Mouse (Mus musculus): ENCODE measurements at regions not wholly inside any gene's neighbourhood (a gene's known extent, or its start where the extent isn't known, plus 50 kb on each side); places are given as distances from the start of the nearest gene placed in this dataset.

- Histone ChIP-seq H3K4me1 (ENCODE audit: control insufficient read depth, insufficient read depth, low read length) (no peaks in the 10 kb centered on the region), H3K4me2 (ENCODE audit: low read length) (no peak overlapping the region), H3K4me3 (ENCODE audit: low read depth, low read length) (no peak overlapping the region), H3K9me3 (replicated peaks; ENCODE audit: control insufficient read depth, low read length, poor library complexity, severe bottlenecking) (no peaks in the 10 kb centered on the region), H3K27ac (ENCODE audit: low read length) (no peak overlapping the region), H3K9ac (ENCODE audit: low read depth, low read length) (no peak overlapping the region), H3K27me3 (ENCODE audit: control insufficient read depth, insufficient read depth, low read depth, low read length) (no peaks in the 10 kb centered on the region), H3K36me3 (ENCODE audit: control insufficient read depth, insufficient read depth, low read length) (no peaks in the 10 kb centered on the region)
- ATAC-seq = no peak
These were observed 1437.3 kb downstream of the Naaladl2 start for GRCm38 (mm10) chr3:23706748-23707147.

Measured in midbrain, embryonic 16.5 days (tissue).